Mouse (Mus musculus): ENCODE measurements at regions not wholly inside any gene's neighbourhood (a gene's known extent, or its start where the extent isn't known, plus 50 kb on each side); places are given as distances from the start of the nearest gene placed in this dataset.

GRCm38 (mm10) chr14:46591753-46592359 is 168.5 kb upstream of the Cdkn3 start:
- no peak for ATAC-seq (ENCODE audit: low FRiP score, low read depth)
- DNase-seq (ENCODE audit: low spot score): no peak

GRCm38 (mm10) chr14:46591211-46591610 is 169.1 kb upstream of the Cdkn3 start:
- WGBS: 85% methylated on average over 3 of the region's 3 CpGs
- no peak for TF ChIP-seq POLR2A (IDR thresholded peaks at IDR 0.05; ENCODE audit: borderline replicate concordance, extremely low read depth, insufficient read depth, insufficient read length)
- H3K4me2 ChIP-seq (replicated peaks; ENCODE audit: low read depth, low read length, severe bottlenecking): no peak overlapping the region
- peaks cover 3% of the 10 kb centered on the region for H3K4me1 ChIP-seq (ENCODE audit: control insufficient read depth, insufficient read depth, low read length)
- H3K4me3 ChIP-seq (replicated peaks; ENCODE audit: low read length): no peak overlapping the region
- H3K9me3 ChIP-seq (ENCODE audit: control insufficient read depth, low read length): no peaks in the 10 kb centered on the region
- no peak for DNase-seq (ENCODE audit: low spot score)
- no peak overlapping the region for H3K27ac ChIP-seq (replicated peaks; ENCODE audit: low read depth, low read length)
- no peak for ATAC-seq (ENCODE audit: low FRiP score, low read depth)
- no peak overlapping the region for H3K9ac ChIP-seq (ENCODE audit: low read depth, low read length, severe bottlenecking)
- H3K27me3 ChIP-seq (ENCODE audit: control insufficient read depth, insufficient read depth, low read length): no peaks in the 10 kb centered on the region
- H3K36me3 ChIP-seq (ENCODE audit: control insufficient read depth, insufficient read depth, low read length): no peaks in the 10 kb centered on the region

More at GRCm38 (mm10) chr14:46591753-46592359, 168.5 kb upstream of the Cdkn3 start:
- no peak overlapping the region for H3K4me2 ChIP-seq (replicated peaks; ENCODE audit: low read depth, low read length, severe bottlenecking)
- H3K9me3 ChIP-seq (ENCODE audit: control insufficient read depth, low read length): no peaks in the 10 kb centered on the region
- H3K27me3 ChIP-seq (ENCODE audit: control insufficient read depth, insufficient read depth, low read length): no peaks in the 10 kb centered on the region
- peaks cover 3% of the 10 kb centered on the region for H3K4me1 ChIP-seq (ENCODE audit: control insufficient read depth, insufficient read depth, low read length)
- TF ChIP-seq POLR2A (IDR thresholded peaks at IDR 0.05; ENCODE audit: borderline replicate concordance, extremely low read depth, insufficient read depth, insufficient read length): no peak
- 30% methylated on average over 12 of the region's 12 CpGs for WGBS
- H3K27ac ChIP-seq (replicated peaks; ENCODE audit: low read depth, low read length): no peak overlapping the region
- H3K9ac ChIP-seq (ENCODE audit: low read depth, low read length, severe bottlenecking): no peak overlapping the region
- H3K4me3 ChIP-seq (replicated peaks; ENCODE audit: low read length): no peak overlapping the region
- no peaks in the 10 kb centered on the region for H3K36me3 ChIP-seq (ENCODE audit: control insufficient read depth, insufficient read depth, low read length)

- H3K4me2 ChIP-seq (replicated peaks; ENCODE audit: low read depth, low read length, severe bottlenecking): no peak overlapping the region
- no peak overlapping the region for H3K9ac ChIP-seq (ENCODE audit: low read depth, low read length, severe bottlenecking)
- no peaks in the 10 kb centered on the region for H3K27me3 ChIP-seq (ENCODE audit: control insufficient read depth, insufficient read depth, low read length)
- 46% methylated on average over 11 of the region's 11 CpGs for WGBS
- H3K9me3 ChIP-seq (ENCODE audit: control insufficient read depth, low read length): no peaks in the 10 kb centered on the region
- H3K27ac ChIP-seq (replicated peaks; ENCODE audit: low read depth, low read length): no peak overlapping the region
- ATAC-seq (ENCODE audit: low FRiP score, low read depth) (no peak), DNase-seq (ENCODE audit: low spot score) (no peak)
- no peak overlapping the region for H3K4me3 ChIP-seq (replicated peaks; ENCODE audit: low read length)
- H3K36me3 ChIP-seq (ENCODE audit: control insufficient read depth, insufficient read depth, low read length): no peaks in the 10 kb centered on the region
- no peaks in the 10 kb centered on the region for H3K4me1 ChIP-seq (ENCODE audit: control insufficient read depth, insufficient read depth, low read length)
- TF ChIP-seq POLR2A (IDR thresholded peaks at IDR 0.05; ENCODE audit: borderline replicate concordance, extremely low read depth, insufficient read depth, insufficient read length): no peak
These were observed 174.2 kb upstream of the Cdkn3 start for GRCm38 (mm10) chr14:46586093-46586492.

GRCm38 (mm10) chr14:46578051-46579000 is 182.0 kb upstream of the Cdkn3 start:
- ATAC-seq (ENCODE audit: low FRiP score, low read depth) (no peak), DNase-seq (ENCODE audit: low spot score) (no peak)
- H3K4me1 ChIP-seq (ENCODE audit: control insufficient read depth, insufficient read depth, low read length): peaks cover 11% of the 10 kb centered on the region
- no peaks in the 10 kb centered on the region for H3K27me3 ChIP-seq (ENCODE audit: control insufficient read depth, insufficient read depth, low read length)
- no peak overlapping the region for H3K27ac ChIP-seq (replicated peaks; ENCODE audit: low read depth, low read length)
- no peak overlapping the region for H3K9ac ChIP-seq (ENCODE audit: low read depth, low read length, severe bottlenecking)
- no peak for TF ChIP-seq POLR2A (IDR thresholded peaks at IDR 0.05; ENCODE audit: borderline replicate concordance, extremely low read depth, insufficient read depth, insufficient read length)
- 45% methylated on average over 13 of the region's 13 CpGs for WGBS
- H3K36me3 ChIP-seq (ENCODE audit: control insufficient read depth, insufficient read depth, low read length): no peaks in the 10 kb centered on the region
- H3K4me2 ChIP-seq (replicated peaks; ENCODE audit: low read depth, low read length, severe bottlenecking): no peak overlapping the region
- no peak overlapping the region for H3K4me3 ChIP-seq (replicated peaks; ENCODE audit: low read length)
- H3K9me3 ChIP-seq (ENCODE audit: control insufficient read depth, low read length): no peaks in the 10 kb centered on the region

- TF ChIP-seq POLR2A (IDR thresholded peaks at IDR 0.05; ENCODE audit: borderline replicate concordance, extremely low read depth, insufficient read depth, insufficient read length): no peak
- H3K4me2 ChIP-seq (replicated peaks; ENCODE audit: low read depth, low read length, severe bottlenecking): no peak overlapping the region
These were observed 184.5 kb upstream of the Cdkn3 start for GRCm38 (mm10) chr14:46575889-46576288.

More at GRCm38 (mm10) chr14:46575889-46576288, 184.5 kb upstream of the Cdkn3 start:
- ATAC-seq (ENCODE audit: low FRiP score, low read depth) (no peak), DNase-seq (ENCODE audit: low spot score) (no peak)
- WGBS: 42% methylated on average over 4 of the region's 4 CpGs
- Histone ChIP-seq H3K4me1 (ENCODE audit: control insufficient read depth, insufficient read depth, low read length) (peaks cover 11% of the 10 kb centered on the region), H3K27me3 (ENCODE audit: control insufficient read depth, insufficient read depth, low read length) (no peaks in the 10 kb centered on the region), H3K27ac (replicated peaks; ENCODE audit: low read depth, low read length) (no peak overlapping the region), H3K9me3 (ENCODE audit: control insufficient read depth, low read length) (no peaks in the 10 kb centered on the region), H3K9ac (ENCODE audit: low read depth, low read length, severe bottlenecking) (no peak overlapping the region), H3K4me3 (replicated peaks; ENCODE audit: low read length) (no peak overlapping the region), H3K36me3 (ENCODE audit: control insufficient read depth, insufficient read depth, low read length) (no peaks in the 10 kb centered on the region)
